In the genomic region with DNA sequence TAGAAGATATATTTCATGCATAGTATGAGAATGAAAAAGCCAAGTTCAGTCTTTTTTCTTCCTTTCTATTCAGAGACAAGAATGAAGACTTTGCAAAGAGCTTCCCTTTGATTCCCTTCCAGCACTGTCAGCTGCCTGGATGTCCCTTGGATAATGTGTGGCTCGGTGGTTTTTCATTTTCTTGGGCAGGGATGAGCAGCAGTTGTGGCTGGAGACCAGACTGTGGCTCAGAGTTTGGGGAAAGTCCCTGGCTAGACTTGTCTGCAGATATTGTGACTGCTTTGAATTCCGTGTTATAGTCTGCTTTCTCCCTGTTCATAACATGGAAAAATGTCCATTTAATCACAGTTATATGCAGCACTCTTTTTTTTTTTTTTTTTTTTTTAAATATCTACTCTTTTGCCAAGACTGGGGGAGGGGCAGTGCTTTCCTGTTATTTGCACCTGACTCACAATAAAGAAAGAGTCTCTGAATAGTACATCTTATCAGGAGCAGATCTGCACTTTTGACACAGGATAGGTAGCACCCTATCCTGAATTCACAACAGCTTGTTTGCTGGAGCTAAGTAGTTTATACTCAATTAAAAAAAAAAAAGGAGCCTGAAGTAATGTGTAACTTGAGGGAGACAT, we compare ENCODE assay signal across 13 mouse cellular contexts. TPM values are rescaled to one million over a fixed set of nuclear protein-coding genes. Genes with fewer than 3 reads are reported as not detected.
A peak's percentile ranks its signal among the peaks of the same experiment; 100 is the strongest.
DNase-seq lines count a peak whose midpoint lies in the region; TF ChIP-seq lines count a peak whose summit lies in the region.
"Had no signal": no experiment of that assay in that cellular context is flagged by ENCODE, and none has a peak within 500 bp of the region (broad histone marks: within the 10 kb centered on the region; RNA-seq: fewer than 3 reads in every experiment).

No protein-coding gene starts in this region.

- no peak overlapping the region for H3K4me3 ChIP-seq in gastrocnemius, adult 2 months
- H3K4me3 ChIP-seq in brown adipose tissue, adult 24 weeks (ENCODE audit: insufficient read depth, low read depth, low read length), result no peak overlapping the region
- H3K4me3 ChIP-seq: limb, embryonic 12.5 days had no signal

- H3K27ac ChIP-seq in gastrocnemius, adult 2 months, result peak overlapping the region; percentile 73
- peak overlapping the region; percentile 71 for H3K27ac ChIP-seq in brown adipose tissue, adult 24 weeks (replicated peaks; ENCODE audit: low read depth, low read length)
- H3K27ac ChIP-seq: limb, embryonic 12.5 days; liver, embryonic 14.5 days had no signal

- H3K4me1 ChIP-seq in brown adipose tissue, adult 24 weeks (ENCODE audit: control insufficient read depth, insufficient read depth, insufficient read length, low read length), result peaks cover 9% of the 10 kb centered on the region; the same call in 1 of the 2 replicates
- H3K4me1 ChIP-seq: limb, embryonic 12.5 days had no signal

- peak; percentile 25 for DNase-seq in gastrocnemius, adult 2 months
- no peak for DNase-seq in gastrocnemius, adult 8-10 months (ENCODE audit: low spot score in 2 of 2)
- DNase-seq in kidney, postnatal 10 days, result peak; percentile 24
- DNase-seq in kidney, postnatal 14 days, result no peak
- peak; percentile 41 for DNase-seq in CD4-positive, CD25-positive, alpha-beta regulatory T cell, adult 2 months (ENCODE audit: low read depth, low spot score)
- no peak for DNase-seq in layer of hippocampus, adult 9-11 months
- no peak for DNase-seq in ovary, adult 18-20 months (ENCODE audit: low spot score)
- DNase-seq: adrenal gland, adult 8-10 months; cerebellum, adult 8-10 months; lung, postnatal 10 days had no signal

- intact Hi-C loops in gastrocnemius, adult 2 months (cut with DNase I), result no loop called here

- no peak for TF ChIP-seq CTCF in gastrocnemius, adult 2 months (IDR thresholded peaks at IDR 0.05)

RNA-seq across cellular contexts. Expression of gene Stk17b, which starts 29.2 kb away (rescaled TPM):
- total RNA-seq in gastrocnemius, adult 2 months (2021), result 1 to 10 TPM; 6.0 to 6.7 TPM
- total RNA-seq in gastrocnemius, adult 8-10 months (2022), result 1 to 10 TPM; 4.0 to 7.2 (median 6.5) TPM
- 13.5 and 13.9 TPM in 2 replicates for polyA plus RNA-seq in brown adipose tissue, adult 24 weeks (2012; ENCODE audit: insufficient read depth, insufficient read length, missing spikeins)

Comparison
In these comparisons a context has a peak if more than half of its experiments do, and no peak if none do; other contexts are left out.
1. DNase-seq: peak in gastrocnemius, adult 2 months (single experiment), kidney, postnatal 10 days (single experiment) and CD4-positive, CD25-positive, alpha-beta regulatory T cell, adult 2 months (single experiment); none in gastrocnemius, adult 8-10 months (0 of 2), kidney, postnatal 14 days (single experiment), layer of hippocampus, adult 9-11 months (single experiment) and ovary, adult 18-20 months (single experiment).